Mouse (Mus musculus) ovary, postnatal 14 days (tissue): ENCODE measurements around the gene Susd1.

Source experiments
- DNase-seq: peaks from one replicate; pipeline ENCODE4 v3.0.0; 2022; ENCODE audit warnings: low spot score

The Susd1 gene

GRCm38 (mm10) chr4:59437990-59438854 is at the start of gene Susd1:
Susd1 (minus strand) TSS chr4:59438633.
- peak; percentile 61 for DNase-seq

- no peak for DNase-seq
Observed at GRCm38 (mm10) chr4:59471306-59471705, 32.9 kb upstream of the Susd1 start.

- no peak for DNase-seq
Observed at GRCm38 (mm10) chr4:59465449-59465848, 27.0 kb upstream of the Susd1 start.

- DNase-seq, result no peak
Observed at GRCm38 (mm10) chr4:59464661-59465060, 26.2 kb upstream of the Susd1 start.

GRCm38 (mm10) chr4:59462494-59462893 is 24.1 kb upstream of the Susd1 start:
- no peak for DNase-seq

- DNase-seq, result no peak
Observed at GRCm38 (mm10) chr4:59461116-59461727, 22.8 kb upstream of the Susd1 start.

- no peak for DNase-seq
Observed at GRCm38 (mm10) chr4:59459216-59459955, 21.0 kb upstream of the Susd1 start.

GRCm38 (mm10) chr4:59457941-59458340 is 19.5 kb upstream of the Susd1 start:
- DNase-seq, result peak; percentile 42

GRCm38 (mm10) chr4:59457091-59457490 is 18.7 kb upstream of the Susd1 start:
- DNase-seq, result no peak

GRCm38 (mm10) chr4:59455465-59455864 is 17.0 kb upstream of the Susd1 start:
- DNase-seq, result no peak

- DNase-seq, result no peak
Observed at GRCm38 (mm10) chr4:59454046-59454445, 15.6 kb upstream of the Susd1 start.

- DNase-seq, result no peak
Observed at GRCm38 (mm10) chr4:59452503-59452933, 14.1 kb upstream of the Susd1 start.

- DNase-seq, result no peak
Observed at GRCm38 (mm10) chr4:59450906-59451305, 12.5 kb upstream of the Susd1 start.

GRCm38 (mm10) chr4:59450234-59450854 is 11.9 kb upstream of the Susd1 start:
- no peak for DNase-seq

- DNase-seq, result no peak
Observed at GRCm38 (mm10) chr4:59447296-59447695, 8.9 kb upstream of the Susd1 start.

- DNase-seq, result no peak
Observed at GRCm38 (mm10) chr4:59445516-59445915, 7.1 kb upstream of the Susd1 start.

- DNase-seq, result no peak
Observed at GRCm38 (mm10) chr4:59444994-59445393, 6.6 kb upstream of the Susd1 start.

GRCm38 (mm10) chr4:59444085-59444484 is 5.7 kb upstream of the Susd1 start:
- DNase-seq, result no peak

- no peak for DNase-seq
Observed at GRCm38 (mm10) chr4:59441265-59441664, 2.8 kb upstream of the Susd1 start.

GRCm38 (mm10) chr4:59439960-59440359 is 1.5 kb upstream of the Susd1 start:
- DNase-seq, result no peak

GRCm38 (mm10) chr4:59439041-59439440 is 608 bp upstream of the Susd1 start:
- no peak for DNase-seq

- DNase-seq, result no peak
Observed at GRCm38 (mm10) chr4:59435951-59436350, 2.5 kb downstream of the Susd1 start.
